Mouse (Mus musculus): ENCODE results near the gene Invs. TPM values are rescaled to one million over a fixed set of nuclear protein-coding genes. Genes with fewer than 3 reads are reported as not detected.

Invs gene
- total and polyA plus RNA-seq, 3 experiments = 2.5 to 2.7 TPM; not detected in 1

DNA sequence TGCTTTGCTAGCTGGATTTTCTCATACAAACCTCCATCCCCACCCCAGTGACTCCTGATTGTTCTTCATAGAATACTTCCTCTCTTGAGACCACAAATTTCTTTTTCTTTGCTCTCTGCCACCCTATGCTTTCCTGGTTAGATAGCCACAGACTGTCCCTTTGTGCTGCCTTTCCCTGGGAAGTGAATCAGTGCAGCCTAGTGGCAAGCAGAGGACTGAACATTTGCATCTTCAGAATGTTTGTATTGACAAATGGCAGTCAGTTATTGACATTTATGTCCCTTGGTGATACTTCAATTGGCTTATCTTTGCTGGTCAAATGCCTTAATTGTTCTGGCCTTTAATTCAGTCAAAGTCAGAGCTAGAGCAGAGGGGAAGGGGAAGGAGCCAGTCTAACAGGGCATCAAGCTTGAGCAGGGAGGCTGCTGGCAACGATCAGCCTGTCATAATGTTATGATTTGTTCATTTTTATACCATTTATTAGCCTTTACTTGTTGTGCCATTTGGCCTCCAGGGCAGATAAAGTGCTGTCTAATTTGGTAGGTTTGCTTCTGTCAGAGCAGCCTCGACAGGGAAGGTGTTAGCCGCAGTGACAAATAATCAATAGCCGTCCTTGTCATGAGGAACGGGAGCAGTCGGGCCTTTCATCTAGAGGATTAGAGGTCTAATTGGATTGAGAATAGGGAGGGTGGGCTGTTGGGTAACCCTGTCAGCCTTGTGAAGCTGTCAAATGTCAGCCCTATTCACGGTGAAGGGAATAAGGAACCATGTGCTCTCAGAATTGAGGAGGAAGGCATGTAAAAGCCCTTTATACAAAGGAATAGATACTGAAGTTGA lies 55.6 kb downstream of the Invs start:
- H3K27ac ChIP-seq (ENCODE audit: control insufficient read depth, low read depth, low read length) = no peak overlapping the region
- TF ChIP-seq MAZ (IDR thresholded peaks at IDR 0.05; ENCODE audit: low read depth, low read length) = no peak
- no peak for TF ChIP-seq ZNF384 (IDR thresholded peaks at IDR 0.05; ENCODE audit: low read depth, low read length)
- no peak for TF ChIP-seq USF2 (IDR thresholded peaks at IDR 0.05; ENCODE audit: borderline replicate concordance in 1 of 2, insufficient read depth in 1 of 2, low read depth in 1 of 2, low read length in 2 of 2)
- TF ChIP-seq GATA1 (IDR thresholded peaks at IDR 0.05; ENCODE audit: low read depth, low read length) = no peak
- no peak for TF ChIP-seq RAD21 (IDR thresholded peaks at IDR 0.05; ENCODE audit: low read depth, low read length)
- TF ChIP-seq HCFC1 (IDR thresholded peaks at IDR 0.05; ENCODE audit: low read depth, low read length) = no peak
- TF ChIP-seq GABPA (IDR thresholded peaks at IDR 0.05; ENCODE audit: low read depth, low read length) = no peak
- no peak for TF ChIP-seq MYB (IDR thresholded peaks at IDR 0.05; ENCODE audit: low read depth, low read length)
- TF ChIP-seq NRF1 (IDR thresholded peaks at IDR 0.05; ENCODE audit: insufficient read depth, low read depth, low read length, poor library complexity, severe bottlenecking) = no peak
- no peak for TF ChIP-seq SIN3A (IDR thresholded peaks at IDR 0.05; ENCODE audit: low read length)
- TF ChIP-seq ZC3H11A (IDR thresholded peaks at IDR 0.05; ENCODE audit: low read depth, low read length) = no peak
- no peak for TF ChIP-seq MEF2A (IDR thresholded peaks at IDR 0.05; ENCODE audit: extremely low read depth, insufficient replicate concordance, low read depth, low read length, poor library complexity, severe bottlenecking)
- no peak for TF ChIP-seq CHD1 (IDR thresholded peaks at IDR 0.05; ENCODE audit: low read depth, low read length)
- no peak for TF ChIP-seq RCOR1 (IDR thresholded peaks at IDR 0.05; ENCODE audit: low read depth, low read length)
- no peak for TF ChIP-seq ZMIZ1 (IDR thresholded peaks at IDR 0.05; ENCODE audit: low read depth, low read length)
- no peak for TF ChIP-seq POLR2A (IDR thresholded peaks at IDR 0.05; ENCODE audit: control insufficient read depth in 1 of 2, insufficient read depth in 1 of 2, low read depth in 1 of 2, low read length in 2 of 2, poor library complexity in 1 of 2)
- TF ChIP-seq MXI1 (IDR thresholded peaks at IDR 0.05; ENCODE audit: low read depth, low read length) = no peak
- TF ChIP-seq MYC (IDR thresholded peaks at IDR 0.05; ENCODE audit: low read depth, low read length) = no peak
- no peaks in the 10 kb centered on the region for H3K27me3 ChIP-seq (ENCODE audit: control insufficient read depth in 1 of 2, insufficient read depth in 2 of 2, low read length in 2 of 2)
- no peaks in the 10 kb centered on the region for H3K79me2 ChIP-seq (ENCODE audit: control insufficient read depth, insufficient read depth, low read length, poor library complexity)
- H3K36me3 ChIP-seq (ENCODE audit: control insufficient read depth in 1 of 2, insufficient read depth in 2 of 2, low read length in 2 of 2) = no peaks in the 10 kb centered on the region
- no peak overlapping the region for H3K9ac ChIP-seq (ENCODE audit: control insufficient read depth, low read depth, low read length, poor library complexity, severe bottlenecking)
- H3K9me3 ChIP-seq (replicated peaks; ENCODE audit: insufficient read depth, low read length) = no peaks in the 10 kb centered on the region
- H3K4me1 ChIP-seq (ENCODE audit: control insufficient read depth in 1 of 2, insufficient read depth in 2 of 2, low read length in 2 of 2) = no peaks in the 10 kb centered on the region
- no peak for DNase-seq (ENCODE audit: low read depth, low spot score)
- H3K4me3 ChIP-seq (ENCODE audit: control insufficient read depth in 1 of 2, insufficient read depth in 1 of 2, low read depth in 2 of 2, low read length in 2 of 2) = no peak overlapping the region

DNA sequence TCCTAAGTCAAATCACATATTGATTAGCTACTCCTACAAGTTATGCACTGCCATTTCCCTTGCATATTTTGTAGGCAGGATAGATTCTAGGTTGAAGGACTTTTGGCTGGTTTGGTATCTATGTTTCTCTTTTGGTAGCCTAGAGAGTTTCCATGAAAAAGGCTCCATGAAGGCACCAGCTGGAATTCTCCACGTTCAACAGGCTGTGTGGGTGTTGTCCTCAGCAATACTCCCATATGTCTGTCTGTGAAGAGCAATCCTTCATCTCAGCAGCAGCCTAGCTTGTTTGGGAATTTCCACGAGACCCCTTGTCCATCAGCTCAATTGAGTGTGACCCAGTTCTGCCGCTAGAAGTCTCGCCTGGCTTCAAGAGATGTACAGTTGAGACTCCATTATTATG lies 63.1 kb downstream of the Invs start:
- no peaks in the 10 kb centered on the region for H3K27me3 ChIP-seq (ENCODE audit: control insufficient read depth in 1 of 2, insufficient read depth in 2 of 2, low read length in 2 of 2)
- no peaks in the 10 kb centered on the region for H3K79me2 ChIP-seq (ENCODE audit: control insufficient read depth, insufficient read depth, low read length, poor library complexity)
- no peak overlapping the region for H3K27ac ChIP-seq (ENCODE audit: control insufficient read depth, low read depth, low read length)
- no peak overlapping the region for H3K9ac ChIP-seq (ENCODE audit: control insufficient read depth, low read depth, low read length, poor library complexity, severe bottlenecking)
- H3K4me1 ChIP-seq (ENCODE audit: control insufficient read depth in 1 of 2, insufficient read depth in 2 of 2, low read length in 2 of 2) = no peaks in the 10 kb centered on the region
- no peak for TF ChIP-seq MYC (IDR thresholded peaks at IDR 0.05; ENCODE audit: low read depth, low read length)
- TF ChIP-seq MAZ (IDR thresholded peaks at IDR 0.05; ENCODE audit: low read depth, low read length) = no peak
- no peak for TF ChIP-seq TAL1 (IDR thresholded peaks at IDR 0.05; ENCODE audit: low read length)
- no peak for TF ChIP-seq MAFK (IDR thresholded peaks at IDR 0.05; ENCODE audit: borderline replicate concordance, low read depth, low read length)
- TF ChIP-seq POLR2A (IDR thresholded peaks at IDR 0.05; ENCODE audit: control insufficient read depth in 1 of 2, insufficient read depth in 1 of 2, low read depth in 1 of 2, low read length in 2 of 2, poor library complexity in 1 of 2) = no peak
- no peak for TF ChIP-seq UBTF (IDR thresholded peaks at IDR 0.05; ENCODE audit: borderline replicate concordance, insufficient read depth, low read depth, low read length)
- no peak for TF ChIP-seq ZNF384 (IDR thresholded peaks at IDR 0.05; ENCODE audit: low read depth, low read length)
- TF ChIP-seq RCOR1 (IDR thresholded peaks at IDR 0.05; ENCODE audit: low read depth, low read length) = no peak
- no peak for TF ChIP-seq ZKSCAN1 (IDR thresholded peaks at IDR 0.05; ENCODE audit: low read depth, low read length)
- no peaks in the 10 kb centered on the region for H3K36me3 ChIP-seq (ENCODE audit: control insufficient read depth in 1 of 2, insufficient read depth in 2 of 2, low read length in 2 of 2)
- H3K4me3 ChIP-seq (ENCODE audit: control insufficient read depth in 1 of 2, insufficient read depth in 1 of 2, low read depth in 2 of 2, low read length in 2 of 2) = no peak overlapping the region
- no peaks in the 10 kb centered on the region for H3K9me3 ChIP-seq (replicated peaks; ENCODE audit: insufficient read depth, low read length)
- DNase-seq (ENCODE audit: low read depth, low spot score) = no peak
